Mouse (Mus musculus) layer of hippocampus, adult 8-10 months (tissue): ENCODE measurements around the gene Arl13a. TPM values are rescaled to one million over a fixed set of nuclear protein-coding genes. Genes with fewer than 3 reads are reported as not detected.

ENCODE experiments used
- total RNA-seq, 4 experiments: library from RNA; stranded (reverse); gene quantifications; 2 replicates each; pipeline ENCODE4 v1.2.4; 2022

Gene Arl13a
- total RNA-seq, 4 experiments from 2014 or later = not detected

Other genes starting within 250 kb of the Arl13a start
- gene Sytl4, start 205.7 kb upstream of the Arl13a start, total RNA-seq = 1 to 10 TPM in 3 of 4 experiments, under 1 TPM in 1; 0.71 to 2.3 (median 1.3) TPM
- 100 to 1,000 TPM in 3 of 4 experiments, 10 to 100 TPM in 1; 98.4 to 112 (median 107) TPM for gene Cstf2, start 128.3 kb upstream of the Arl13a start, total RNA-seq
- gene Xkrx, start 25.4 kb upstream of the Arl13a start, total RNA-seq = 1 to 10 TPM in 1 of 4 experiments, under 1 TPM in 3; 0.77 to 1.5 (median 0.86) TPM
- gene Nox1, start 34.5 kb downstream of the Arl13a start, total RNA-seq = not detected
- 10 to 100 TPM in 2 of 4 experiments, 1 to 10 TPM in 2; 8.7 to 10.6 (median 9.5) TPM for gene Trmt2b, start 89.5 kb downstream of the Arl13a start, total RNA-seq
- gene Tmem35a, start 107.7 kb downstream of the Arl13a start, total RNA-seq = 10 to 100 TPM; 50.5 to 64.1 (median 53.3) TPM
- gene Cenpi, start 120.6 kb downstream of the Arl13a start, total RNA-seq = under 1 TPM; 0.28 to 0.64 (median 0.35) TPM
- gene Drp2, start 217.1 kb downstream of the Arl13a start, total RNA-seq = 10 to 100 TPM; 30.2 to 48.0 (median 41.8) TPM